Mouse (Mus musculus) limb, embryonic 10.5 days (tissue): ENCODE data around the gene Dhx37. TPM values are rescaled to one million over a fixed set of nuclear protein-coding genes. Genes with fewer than 3 reads are reported as not detected.

Experiments used
- DNase-seq: peaks from one replicate; pipeline ENCODE4 v3.0.0-alpha.2; 2017; ENCODE audit warnings: low spot score
- H3K27ac ChIP-seq: fragments of 300-500 bp; sonication (generic); 2 replicates; pipeline ENCODE4 v1.5.1; 2016; ENCODE audit warnings: mild to moderate bottlenecking
- H3K27me3 ChIP-seq: fragments of 300-500 bp; sonication (generic); 2 replicates; pipeline ENCODE4 v1.6.1; 2016; ENCODE audit warnings: low read depth, mild to moderate bottlenecking; ENCODE audit not compliant: poor library complexity, severe bottlenecking
- H3K36me3 ChIP-seq: fragments of 300-500 bp; sonication (generic); 2 replicates; pipeline ENCODE4 v1.6.1; 2016; ENCODE audit warnings: mild to moderate bottlenecking, moderate library complexity
- H3K4me1 ChIP-seq: fragments of 300-500 bp; sonication (generic); 2 replicates; pipeline ENCODE4 v1.6.1; 2016
- H3K4me3 ChIP-seq: fragments of 300-500 bp; sonication (generic); 2 replicates; pipeline ENCODE4 v1.5.1; 2016; ENCODE audit warnings: mild to moderate bottlenecking, moderate library complexity
- H3K9me3 ChIP-seq: fragments of 300-500 bp; sonication (generic); replicated peaks from 2 replicates; pipeline ENCODE4 v1.6.1; 2016; ENCODE audit warnings: mild to moderate bottlenecking
- WGBS: fragments of 180-500 bp; shearing (Covaris S2); methylation state at CpG from one replicate; pipeline ENCODE4 v1.1.7; 2016; 5-methylcytosine and 5-hydroxymethylcytosine counted together
- polyA plus RNA-seq: library from polyadenylated mRNA; unstranded; fragments of >200 nt; fragmentation: Nextera tagmentation; extraction: Ambion mirVana; gene quantifications from 2 replicates; pipeline ENCODE4 v1.2.1, GENCODE M21; 2016

Gene Dhx37
- polyA plus RNA-seq, 1 experiment from 2014 or later, result 25.5 TPM

DNA sequence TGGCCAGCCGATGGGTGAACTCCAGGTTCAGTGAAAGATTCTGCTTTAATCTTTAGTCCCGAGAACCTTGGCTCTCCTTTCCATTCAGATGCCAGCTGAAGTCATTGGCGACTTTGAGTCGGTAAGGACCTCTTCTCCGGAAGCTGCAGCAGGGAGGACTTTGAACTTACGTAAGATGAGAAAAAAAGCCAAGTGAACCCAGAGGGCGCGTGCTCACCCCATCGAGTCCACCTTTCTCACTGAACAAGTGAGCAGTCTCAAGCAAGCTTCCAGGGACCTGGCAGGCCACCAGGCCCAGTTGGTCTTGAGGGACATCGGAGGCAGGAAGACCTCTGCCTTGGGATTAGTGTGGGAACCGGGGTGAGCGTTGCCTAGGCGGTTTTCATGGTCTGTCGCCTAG lies 33.3 kb upstream of the Dhx37 start:
- 90% methylated on average over 14 of the region's 14 CpGs for WGBS
- H3K27ac ChIP-seq, result no peak overlapping the region

DNA sequence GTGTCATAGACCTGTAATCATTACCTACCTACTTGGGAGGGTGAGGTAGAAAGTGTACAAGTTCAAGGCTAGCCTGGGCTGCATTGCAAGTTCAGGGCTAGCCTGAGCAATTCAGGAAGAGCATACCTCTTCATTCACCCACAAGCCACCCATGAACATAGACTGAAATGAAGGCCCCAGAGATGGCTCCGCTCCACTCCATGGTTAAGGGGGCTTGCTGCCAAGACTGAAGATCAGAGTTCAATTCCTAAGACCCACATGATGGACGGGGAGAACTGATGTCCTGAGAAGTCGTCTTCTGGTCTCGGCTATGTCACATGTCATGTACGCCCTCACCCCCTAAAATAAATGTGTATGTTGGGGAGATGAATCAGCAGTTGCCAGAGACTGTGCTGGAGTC lies 32.6 kb upstream of the Dhx37 start:
- Histone ChIP-seq H3K4me3 (peak overlapping the region; percentile 48; the same call in 1 of the 2 replicates), H3K27ac (peak overlapping the region; percentile 77), H3K27me3 (no peaks in the 10 kb centered on the region), H3K36me3 (no peaks in the 10 kb centered on the region), H3K4me1 (peaks cover 6% of the 10 kb centered on the region), H3K9me3 (no peaks in the 10 kb centered on the region)
- DNase-seq, result no peak
- WGBS, result 89% methylated on average over 5 of the region's 5 CpGs

More for the DNA sequence above, 33.3 kb upstream of the Dhx37 start:
- no peaks in the 10 kb centered on the region for H3K36me3 ChIP-seq
- no peak for DNase-seq
- peaks cover 6% of the 10 kb centered on the region for H3K4me1 ChIP-seq
- no peaks in the 10 kb centered on the region for H3K9me3 ChIP-seq
- no peaks in the 10 kb centered on the region for H3K27me3 ChIP-seq
- no peak overlapping the region for H3K4me3 ChIP-seq

DNA sequence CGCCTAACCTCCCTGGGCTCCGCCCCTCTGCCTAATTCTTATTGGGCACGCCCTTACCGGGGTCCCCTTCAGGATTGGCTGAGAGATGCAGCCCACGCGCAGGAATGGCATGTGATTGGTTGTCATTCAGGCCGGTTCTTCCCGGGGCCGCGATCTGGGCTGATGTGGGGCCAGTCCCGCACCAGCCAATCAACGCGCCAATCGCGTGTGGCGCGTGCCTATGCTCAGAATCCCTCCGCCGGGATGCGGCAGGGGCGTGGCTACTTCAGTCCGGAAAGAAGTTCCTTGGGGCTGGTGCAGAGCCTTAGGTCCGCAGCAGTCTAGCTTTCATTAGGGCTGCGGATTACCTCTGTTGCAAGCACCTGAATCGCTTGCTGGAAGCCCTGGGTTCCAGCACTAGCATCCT lies 31.8 kb upstream of the Dhx37 start:
- Histone ChIP-seq H3K9me3 (no peaks in the 10 kb centered on the region), H3K36me3 (no peaks in the 10 kb centered on the region), H3K4me3 (peak overlapping the region; percentile 48), H3K4me1 (peaks cover 6% of the 10 kb centered on the region), H3K27me3 (no peaks in the 10 kb centered on the region), H3K27ac (peak overlapping the region; percentile 77)
- DNase-seq, result peak; percentile 96
- 1% methylated on average over 25 of the region's 25 CpGs for WGBS

DNA sequence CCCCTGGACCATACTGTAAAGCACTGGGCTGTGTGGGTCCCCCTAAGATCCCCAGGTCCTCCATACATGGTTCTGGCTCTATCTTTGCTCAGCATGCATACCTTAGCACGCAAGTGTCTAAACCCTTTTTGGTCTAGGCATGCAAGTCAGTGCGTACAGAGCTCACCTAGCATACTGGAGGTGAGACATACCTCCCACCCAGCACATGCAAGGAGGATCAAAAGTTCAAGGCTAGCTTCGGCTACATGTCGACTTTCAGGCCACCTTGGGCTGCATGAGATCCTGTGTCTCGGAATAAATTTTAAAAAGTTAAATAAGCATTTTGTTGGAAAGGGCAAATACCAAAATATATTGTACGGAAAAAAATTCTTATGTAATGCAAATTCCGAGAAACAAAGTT lies 31.3 kb upstream of the Dhx37 start:
- WGBS, result 45% methylated on average over 7 of the region's 7 CpGs
- no peaks in the 10 kb centered on the region for H3K36me3 ChIP-seq
- H3K9me3 ChIP-seq, result no peaks in the 10 kb centered on the region
- H3K4me1 ChIP-seq, result peaks cover 6% of the 10 kb centered on the region
- H3K27ac ChIP-seq, result peak overlapping the region; percentile 62
- H3K27me3 ChIP-seq, result no peaks in the 10 kb centered on the region
- H3K4me3 ChIP-seq, result peak overlapping the region; percentile 48
- no peak for DNase-seq

DNA sequence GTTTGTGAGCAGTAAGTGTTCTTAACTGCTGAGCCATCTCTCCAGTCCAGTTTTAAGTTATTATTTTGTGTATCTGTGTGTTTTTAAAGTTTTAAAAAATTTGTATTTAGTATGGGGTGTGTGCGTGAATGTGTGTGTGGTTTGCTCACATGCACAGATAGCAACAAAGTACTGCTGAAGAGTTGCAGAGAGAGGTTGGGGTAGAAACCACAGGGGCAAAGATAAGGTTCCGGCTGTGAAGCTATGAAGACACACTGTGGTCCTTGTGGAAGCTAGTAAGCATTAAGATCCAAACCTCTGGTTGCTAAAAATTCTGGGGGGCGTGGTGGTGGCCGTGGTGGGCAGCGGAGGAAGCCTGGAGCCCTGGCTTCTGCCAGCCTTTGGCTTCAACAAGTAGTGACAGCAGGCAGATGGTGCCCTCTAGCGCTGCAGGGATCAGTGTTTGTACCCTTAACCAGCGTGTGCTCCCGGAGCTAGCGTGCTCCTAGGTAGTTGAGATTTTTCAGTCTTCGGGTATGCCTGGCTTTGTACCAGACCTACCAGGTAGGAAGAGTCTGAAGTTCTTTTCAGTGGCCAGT lies 28.0 kb upstream of the Dhx37 start:
- Histone ChIP-seq H3K4me3 (no peak overlapping the region), H3K27me3 (no peaks in the 10 kb centered on the region), H3K36me3 (peaks cover 15% of the 10 kb centered on the region), H3K9me3 (no peaks in the 10 kb centered on the region), H3K27ac (no peak overlapping the region), H3K4me1 (peaks cover 6% of the 10 kb centered on the region)
- no peak for DNase-seq
- 61% methylated on average over 10 of the region's 10 CpGs for WGBS

DNA sequence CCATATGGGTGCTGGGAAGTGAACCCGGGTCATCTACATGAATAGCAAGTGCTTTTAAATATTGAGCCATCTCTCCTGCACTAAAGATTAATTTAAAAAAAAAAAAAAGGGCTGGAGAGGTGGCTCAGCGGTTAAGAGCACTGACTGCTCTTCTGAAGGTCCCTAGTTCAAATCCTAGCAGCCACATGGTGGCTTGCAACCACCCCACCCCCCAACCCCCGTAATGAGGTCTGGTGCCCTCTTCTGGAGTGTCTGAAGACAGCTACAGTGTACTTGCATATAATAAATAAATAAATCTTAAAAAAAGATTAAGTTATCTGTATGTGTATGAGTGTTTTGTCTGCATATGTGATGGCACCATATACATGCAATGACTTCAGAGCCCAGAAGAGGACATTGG lies 26.7 kb upstream of the Dhx37 start:
- Histone ChIP-seq H3K9me3 (no peaks in the 10 kb centered on the region), H3K4me3 (no peak overlapping the region), H3K4me1 (peaks cover 6% of the 10 kb centered on the region), H3K27ac (no peak overlapping the region), H3K27me3 (no peaks in the 10 kb centered on the region), H3K36me3 (peaks cover 27% of the 10 kb centered on the region)
- DNase-seq, result no peak
- 86% methylated on average over 3 of the region's 3 CpGs for WGBS

DNA sequence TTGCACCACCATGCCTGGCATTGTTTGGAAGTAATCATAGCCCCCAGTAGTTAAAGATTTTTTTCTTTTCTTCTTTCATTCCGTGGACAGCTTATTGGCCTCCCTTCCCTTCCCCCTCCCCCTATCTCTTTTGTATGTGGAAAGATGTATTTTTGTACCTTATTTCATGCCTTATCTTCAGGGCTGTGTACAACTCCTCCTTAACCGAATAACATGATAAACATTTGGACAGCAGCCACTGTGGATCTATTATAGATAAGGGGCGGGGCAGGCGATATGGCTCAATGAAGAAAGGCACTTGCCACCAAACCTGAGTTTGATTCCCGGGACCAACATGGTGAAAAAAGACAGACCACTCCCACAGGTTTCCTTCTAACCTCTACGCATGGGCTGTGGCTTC lies 23.6 kb upstream of the Dhx37 start:
- H3K4me1 ChIP-seq, result no peaks in the 10 kb centered on the region
- WGBS, result 96% methylated on average over 6 of the region's 6 CpGs
- no peaks in the 10 kb centered on the region for H3K27me3 ChIP-seq
- peaks cover 58% of the 10 kb centered on the region for H3K36me3 ChIP-seq
- no peaks in the 10 kb centered on the region for H3K9me3 ChIP-seq
- no peak overlapping the region for H3K4me3 ChIP-seq
- H3K27ac ChIP-seq, result no peak overlapping the region
- DNase-seq, result no peak

DNA sequence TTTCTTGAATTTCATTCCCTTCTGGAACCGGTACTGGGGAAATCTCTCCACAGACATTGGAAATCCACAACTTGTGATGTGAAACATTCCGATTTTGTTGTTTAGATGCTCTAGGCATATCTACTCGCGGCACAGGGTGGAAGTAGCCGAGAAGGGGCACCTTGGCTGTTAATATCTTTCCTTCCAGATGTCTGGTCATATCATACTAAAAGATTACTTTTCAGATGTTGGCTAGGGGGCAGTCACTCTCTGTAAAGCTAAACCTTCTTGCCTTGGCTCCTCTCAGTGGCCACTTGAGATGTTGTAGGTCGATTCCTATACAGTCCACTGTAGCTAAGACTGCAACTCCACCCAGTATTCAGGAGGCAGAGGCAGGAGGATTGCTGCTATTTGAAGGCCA lies 22.2 kb upstream of the Dhx37 start:
- Histone ChIP-seq H3K27ac (no peak overlapping the region), H3K9me3 (no peaks in the 10 kb centered on the region), H3K4me3 (no peak overlapping the region), H3K36me3 (peaks cover 70% of the 10 kb centered on the region), H3K27me3 (no peaks in the 10 kb centered on the region), H3K4me1 (no peaks in the 10 kb centered on the region)
- WGBS, result 95% methylated on average over 6 of the region's 6 CpGs
- no peak for DNase-seq

DNA sequence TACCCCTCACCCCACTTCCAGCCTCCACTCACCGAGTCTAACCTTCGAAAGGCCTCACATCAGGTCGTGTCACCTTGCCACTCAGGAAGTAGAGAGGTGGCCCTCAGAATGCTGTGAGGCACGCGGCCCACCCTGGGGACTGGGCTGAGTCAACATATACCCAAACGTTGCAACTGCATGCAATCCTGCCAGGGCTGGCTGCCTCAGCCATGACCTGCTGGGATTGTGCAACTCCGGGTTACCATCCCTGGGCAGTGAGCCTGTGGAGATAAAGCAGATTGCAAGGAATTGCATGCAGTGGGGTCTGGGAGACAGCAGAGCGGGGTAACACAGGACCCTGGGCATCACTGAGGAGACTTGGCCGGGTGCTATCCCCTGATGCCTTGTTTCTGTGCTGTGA lies 18.7 kb upstream of the Dhx37 start:
- no peak for DNase-seq
- Histone ChIP-seq H3K4me1 (no peaks in the 10 kb centered on the region), H3K27ac (no peak overlapping the region), H3K4me3 (no peak overlapping the region), H3K36me3 (peaks cover 76% of the 10 kb centered on the region), H3K9me3 (no peaks in the 10 kb centered on the region), H3K27me3 (no peaks in the 10 kb centered on the region)
- WGBS, result 93% methylated on average over 9 of the region's 9 CpGs

DNA sequence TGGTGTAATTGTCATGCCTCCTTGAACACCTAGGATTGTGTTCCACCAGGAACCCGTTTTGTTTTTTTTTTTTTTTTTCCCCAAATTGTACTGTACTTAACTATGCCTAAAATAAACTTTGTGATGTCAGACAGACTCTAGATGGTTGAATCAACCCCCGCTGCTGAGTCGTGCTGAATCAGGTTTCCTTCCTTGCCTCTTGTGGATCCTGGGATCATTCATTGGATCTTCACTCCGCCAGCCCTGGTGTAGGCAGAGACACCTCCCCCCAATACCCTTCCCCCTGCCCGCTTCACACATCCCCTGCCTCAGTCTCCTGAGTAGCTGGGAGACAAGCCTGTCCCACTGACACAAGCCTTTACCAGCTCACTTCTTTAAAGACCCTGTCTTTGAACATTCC lies 15.4 kb upstream of the Dhx37 start:
- Histone ChIP-seq H3K4me3 (no peak overlapping the region), H3K4me1 (0 out of 2 replicates have a peak, but pooled peaks cover 2% of the 10 kb centered on the region), H3K27me3 (no peaks in the 10 kb centered on the region), H3K27ac (no peak overlapping the region), H3K36me3 (peaks cover 67% of the 10 kb centered on the region), H3K9me3 (no peaks in the 10 kb centered on the region)
- no peak for DNase-seq
- WGBS, result 89% methylated on average over 5 of the region's 5 CpGs

DNA sequence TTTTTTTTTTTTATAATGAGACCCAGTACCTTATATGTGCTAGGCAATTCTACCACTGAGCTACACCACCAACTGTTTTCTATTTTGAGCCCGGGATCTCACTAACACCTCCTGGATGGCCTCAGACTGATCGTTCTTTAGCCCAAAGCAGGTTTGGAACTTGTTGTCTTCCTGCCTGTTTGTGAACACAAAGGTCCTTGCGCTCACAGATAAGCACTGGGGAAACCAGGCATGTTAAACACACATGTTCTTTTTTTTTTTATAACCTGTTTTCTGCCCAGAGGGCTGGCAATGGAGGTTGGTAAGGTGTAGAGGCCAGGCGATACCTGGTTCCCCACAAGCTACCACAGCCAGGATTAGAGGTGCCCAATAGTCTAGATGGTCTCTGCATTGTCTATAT lies 14.7 kb upstream of the Dhx37 start:
- Histone ChIP-seq H3K27me3 (no peaks in the 10 kb centered on the region), H3K27ac (no peak overlapping the region), H3K4me1 (peaks cover 5% of the 10 kb centered on the region; the same call in 1 of the 2 replicates), H3K9me3 (no peaks in the 10 kb centered on the region), H3K36me3 (peaks cover 67% of the 10 kb centered on the region), H3K4me3 (no peak overlapping the region)
- 92% methylated on average over 4 of the region's 4 CpGs for WGBS
- DNase-seq, result no peak

DNA sequence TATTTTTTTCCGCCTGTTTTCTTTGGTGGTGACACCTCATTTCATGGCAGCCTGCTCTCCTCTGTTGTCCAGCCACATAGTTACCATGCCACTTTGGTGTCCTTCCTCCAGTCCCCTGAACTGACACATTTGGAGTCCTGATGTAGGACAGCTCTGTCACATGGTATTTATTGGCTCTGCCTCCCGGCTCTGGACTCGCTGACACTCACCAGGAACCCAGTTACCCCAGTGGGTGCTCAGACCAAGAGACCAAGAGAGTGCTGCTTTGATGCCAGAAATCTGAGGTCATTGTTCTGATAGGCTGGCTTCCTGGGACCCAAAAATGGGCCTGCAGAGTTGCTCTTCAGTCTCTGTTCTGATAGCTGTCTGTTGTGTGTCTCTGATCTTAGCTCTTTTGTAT lies 14.1 kb upstream of the Dhx37 start:
- Histone ChIP-seq H3K27ac (no peak overlapping the region), H3K4me1 (peaks cover 6% of the 10 kb centered on the region; the same call in 1 of the 2 replicates), H3K9me3 (no peaks in the 10 kb centered on the region), H3K27me3 (no peaks in the 10 kb centered on the region), H3K4me3 (no peak overlapping the region), H3K36me3 (peaks cover 66% of the 10 kb centered on the region)
- WGBS, result 73% methylated on average over 3 of the region's 3 CpGs
- DNase-seq, result no peak

DNA sequence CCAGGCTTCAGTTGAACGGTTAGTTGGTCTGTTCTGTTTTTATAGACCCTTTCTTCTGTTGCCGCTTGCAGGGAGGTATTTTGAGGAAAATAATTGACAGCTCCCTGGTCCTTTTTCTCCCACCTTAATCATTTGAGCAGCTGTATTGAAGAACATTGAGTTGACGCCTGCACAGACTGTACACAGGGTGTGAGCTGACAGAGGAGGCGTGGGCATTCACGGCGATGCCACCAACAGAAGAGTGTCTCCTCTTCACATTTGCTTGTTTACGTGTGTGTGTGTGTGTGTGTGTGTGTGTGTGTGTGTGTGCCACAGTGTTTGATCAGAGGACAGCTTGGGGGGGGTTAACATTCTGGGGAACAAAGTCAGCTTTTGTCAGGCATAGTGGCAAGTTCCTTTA lies 12.4 kb upstream of the Dhx37 start:
- no peak overlapping the region for H3K27ac ChIP-seq
- H3K9me3 ChIP-seq, result no peaks in the 10 kb centered on the region
- peaks cover 14% of the 10 kb centered on the region; the same call in 1 of the 2 replicates for H3K4me1 ChIP-seq
- WGBS, result 90% methylated on average over 7 of the region's 7 CpGs
- H3K27me3 ChIP-seq, result no peaks in the 10 kb centered on the region
- H3K4me3 ChIP-seq, result no peak overlapping the region
- no peak for DNase-seq
- peaks cover 51% of the 10 kb centered on the region for H3K36me3 ChIP-seq

DNA sequence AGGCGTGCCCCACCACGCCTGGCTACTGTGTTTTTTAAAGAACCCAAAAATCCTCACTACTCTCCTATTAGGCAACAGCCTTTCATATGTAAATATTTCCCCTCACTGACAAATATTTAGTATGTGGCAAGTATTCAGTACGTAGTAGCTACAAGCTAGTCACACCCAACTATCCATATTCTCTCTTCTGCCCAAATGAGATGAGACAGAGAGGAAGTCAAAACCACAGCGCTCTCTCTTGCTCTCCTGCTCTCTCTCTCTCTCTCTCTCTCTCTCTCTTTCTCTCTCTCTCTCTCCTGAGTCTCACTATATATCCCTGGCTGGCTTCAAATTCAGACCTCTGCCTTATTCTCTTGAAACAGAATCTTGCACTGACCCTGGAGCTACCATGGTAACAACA lies 10.6 kb upstream of the Dhx37 start:
- Histone ChIP-seq H3K27me3 (no peaks in the 10 kb centered on the region), H3K27ac (no peak overlapping the region), H3K4me1 (peaks cover 22% of the 10 kb centered on the region), H3K4me3 (no peak overlapping the region), H3K9me3 (no peaks in the 10 kb centered on the region), H3K36me3 (peaks cover 44% of the 10 kb centered on the region)
- 95% methylated on average over 4 of the region's 4 CpGs for WGBS
- DNase-seq, result no peak
